Mouse (Mus musculus): Measurements from ENCODE around the gene Cmtm2a. TPM values are rescaled to one million over a fixed set of nuclear protein-coding genes. Genes with fewer than 3 reads are reported as not detected.
"Not testable (repeated sequence)": the region's sequence is repeated elsewhere in the genome, so short reads cannot be mapped to it uniquely, and the experiment has no call there.

Cmtm2a gene
- total and polyA plus RNA-seq, 3 experiments: not detected

GRCm38 (mm10) chr8:104301577-104301976 is 8.6 kb upstream of the Cmtm2a start:
- H3K4me2 ChIP-seq (ENCODE audit: insufficient read depth, low read depth, poor library complexity, severe bottlenecking); DNase-seq (ENCODE audit: extremely low read depth); H3K4me1 ChIP-seq (ENCODE audit: control insufficient read depth in 1 of 2, insufficient read depth in 2 of 2); H3K79me2 ChIP-seq (replicated peaks; ENCODE audit: control insufficient read depth, extremely low read depth, insufficient read depth, poor library complexity, severe bottlenecking); in situ Hi-C loops (cut with MboI; ENCODE audit: low pct_ligation_motif_present, low pct_unique_long_range_greater_than_20kb, low sequenced_read_pairs); H3K27ac ChIP-seq (ENCODE audit: insufficient read depth, low read depth); H3K36me3 ChIP-seq (replicated peaks in 1 of 2; ENCODE audit: control insufficient read depth in 1 of 2, insufficient read depth in 1 of 2, low read length in 1 of 2); H3K27me3 ChIP-seq (replicated peaks); H3K9ac ChIP-seq (ENCODE audit: insufficient read depth, low read depth); H3K4me3 ChIP-seq (replicated peaks in 1 of 3; ENCODE audit: low read depth in 2 of 3, low read length in 2 of 3, poor library complexity in 1 of 3); H3K9me3 ChIP-seq (replicated peaks; ENCODE audit: low read length); dilution Hi-C loops (cut with MboI; ENCODE audit: extremely low pct_ligation_motif_present, extremely low pct_unique_long_range_greater_than_20kb, low sequenced_read_pairs): not testable (repeated sequence)

DNA sequence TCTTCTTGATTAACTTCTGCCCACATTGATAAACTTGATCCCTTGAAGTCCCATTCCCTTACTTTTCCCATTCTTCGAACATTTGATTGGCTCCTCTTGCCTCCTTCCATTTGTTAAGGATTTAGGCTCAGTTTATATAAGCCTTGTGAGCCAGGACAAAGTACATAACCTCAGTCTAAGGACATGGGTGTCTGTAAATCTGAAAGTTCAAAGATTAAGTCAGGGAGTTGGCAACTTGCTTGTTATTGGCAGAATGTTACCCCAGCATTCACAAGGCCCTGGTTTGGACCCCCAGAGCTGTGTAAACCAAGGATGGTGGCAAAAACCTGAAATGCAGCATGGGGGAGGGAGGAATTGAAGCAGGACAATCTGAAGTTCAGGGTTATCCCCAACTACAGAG is 1.4 kb upstream of the Cmtm2a start:
- in situ Hi-C loops (cut with MboI; ENCODE audit: low pct_ligation_motif_present, low pct_unique_long_range_greater_than_20kb, low sequenced_read_pairs): no loop called here
- Histone ChIP-seq H3K9me3 (replicated peaks; ENCODE audit: low read length) (no peaks in the 10 kb centered on the region), H3K4me2 (ENCODE audit: insufficient read depth, low read depth, poor library complexity, severe bottlenecking) (no peak overlapping the region), H3K27me3 (replicated peaks) (peaks cover 6% of the 10 kb centered on the region), H3K79me2 (replicated peaks; ENCODE audit: control insufficient read depth, extremely low read depth, insufficient read depth, poor library complexity, severe bottlenecking) (no peaks in the 10 kb centered on the region), H3K36me3 (replicated peaks in 1 of 2; ENCODE audit: control insufficient read depth in 1 of 2, insufficient read depth in 1 of 2, low read length in 1 of 2) (no peaks in the 10 kb centered on the region), H3K27ac (ENCODE audit: insufficient read depth, low read depth) (no peak overlapping the region), H3K9ac (ENCODE audit: insufficient read depth, low read depth) (no peak overlapping the region), H3K4me3 (replicated peaks in 1 of 3; ENCODE audit: low read depth in 2 of 3, low read length in 2 of 3, poor library complexity in 1 of 3) (no peak overlapping the region), H3K4me1 (ENCODE audit: control insufficient read depth in 1 of 2, insufficient read depth in 2 of 2) (no peaks in the 10 kb centered on the region)
- no peak for DNase-seq (ENCODE audit: extremely low read depth)
- no peak for TF ChIP-seq USF1 (IDR thresholded peaks at IDR 0.05; ENCODE audit: low read depth, low read length)
- no peak for TF ChIP-seq NELFE (IDR thresholded peaks at IDR 0.05; ENCODE audit: low read depth, low read length)
- no peak for TF ChIP-seq RCOR1 (conservative IDR thresholded peaks at IDR 0.05; ENCODE audit: low read depth, low read length)
- TF ChIP-seq POLR2AphosphoS2 (IDR thresholded peaks at IDR 0.05; ENCODE audit: low read depth, low read length): no peak
- TF ChIP-seq KAT2A (IDR thresholded peaks at IDR 0.05; ENCODE audit: insufficient replicate concordance, low read length): no peak
- TF ChIP-seq ZKSCAN1 (IDR thresholded peaks at IDR 0.05; ENCODE audit: borderline replicate concordance, low read depth, low read length): no peak
- no peak for TF ChIP-seq GABPA (IDR thresholded peaks at IDR 0.05; ENCODE audit: insufficient replicate concordance, low read depth, low read length)
- dilution Hi-C loops (cut with MboI; ENCODE audit: extremely low pct_ligation_motif_present, extremely low pct_unique_long_range_greater_than_20kb, low sequenced_read_pairs): no loop called here

DNA sequence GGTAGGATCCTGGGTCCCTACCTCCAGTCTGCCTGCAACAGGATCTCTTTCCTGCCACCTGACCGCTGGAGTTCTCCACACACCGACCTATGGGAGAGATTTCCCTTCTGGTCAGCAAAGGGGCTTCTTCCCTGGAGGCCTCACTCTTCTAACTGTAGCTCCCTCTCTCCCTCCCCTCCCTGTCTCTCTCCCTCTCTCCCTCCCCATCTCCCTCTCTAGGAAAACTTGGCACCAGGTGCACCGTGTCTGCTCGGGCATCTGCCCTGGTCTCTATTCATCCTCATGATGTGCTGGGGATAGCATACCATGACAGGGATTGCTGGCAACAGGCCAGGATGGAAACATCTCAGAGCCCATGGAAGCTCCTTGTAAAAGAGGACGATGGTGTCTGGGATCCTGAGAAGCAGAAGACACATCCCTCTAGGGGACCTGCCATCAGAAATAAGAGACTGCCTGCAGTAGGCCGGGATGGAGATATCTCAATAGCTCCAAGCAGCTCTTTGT is 24.0 kb downstream of the Cmtm2a start:
- Histone ChIP-seq H3K4me2 (ENCODE audit: insufficient read depth, low read depth, poor library complexity, severe bottlenecking) (no peak overlapping the region), H3K27ac (ENCODE audit: insufficient read depth, low read depth) (no peak overlapping the region), H3K4me1 (ENCODE audit: control insufficient read depth in 1 of 2, insufficient read depth in 2 of 2) (no peaks in the 10 kb centered on the region), H3K79me2 (replicated peaks; ENCODE audit: control insufficient read depth, extremely low read depth, insufficient read depth, poor library complexity, severe bottlenecking) (no peaks in the 10 kb centered on the region), H3K36me3 (replicated peaks in 1 of 2; ENCODE audit: control insufficient read depth in 1 of 2, insufficient read depth in 1 of 2, low read length in 1 of 2) (peaks cover 6 to 8% of the 10 kb centered on the region in 2 experiments), H3K9me3 (replicated peaks; ENCODE audit: low read length) (no peaks in the 10 kb centered on the region), H3K27me3 (replicated peaks) (no peaks in the 10 kb centered on the region), H3K4me3 (replicated peaks in 1 of 3; ENCODE audit: low read depth in 2 of 3, low read length in 2 of 3, poor library complexity in 1 of 3) (no peak overlapping the region), H3K9ac (ENCODE audit: insufficient read depth, low read depth) (no peak overlapping the region)
- in situ Hi-C loops (cut with MboI; ENCODE audit: low pct_ligation_motif_present, low pct_unique_long_range_greater_than_20kb, low sequenced_read_pairs): no loop called here
- DNase-seq (ENCODE audit: extremely low read depth): no peak
- TF ChIP-seq NRF1 (IDR thresholded peaks at IDR 0.05; ENCODE audit: low read depth, low read length): no peak
- dilution Hi-C loops (cut with MboI; ENCODE audit: extremely low pct_ligation_motif_present, extremely low pct_unique_long_range_greater_than_20kb, low sequenced_read_pairs): no loop called here

All from CH12.LX (cell line).